Mouse (Mus musculus) olfactory bulb, adult 2 months (tissue): Measurements from ENCODE around the gene Zc3hav1.

Source experiments
- CTCF ChIP-seq: fragments of 200-500 bp; IDR thresholded peaks from 2 replicates; pipeline ENCODE4 v1.5.1; 2012; ENCODE audit warnings: low read depth, mild to moderate bottlenecking, low read length, moderate library complexity; ENCODE audit not compliant: insufficient read depth
- POLR2A ChIP-seq: fragments of 200-500 bp; IDR thresholded peaks from 2 replicates; pipeline ENCODE4 v1.6.1; 2012; ENCODE audit warnings: mild to moderate bottlenecking, low read depth, low read length, moderate library complexity; ENCODE audit not compliant: insufficient read depth

DNA sequence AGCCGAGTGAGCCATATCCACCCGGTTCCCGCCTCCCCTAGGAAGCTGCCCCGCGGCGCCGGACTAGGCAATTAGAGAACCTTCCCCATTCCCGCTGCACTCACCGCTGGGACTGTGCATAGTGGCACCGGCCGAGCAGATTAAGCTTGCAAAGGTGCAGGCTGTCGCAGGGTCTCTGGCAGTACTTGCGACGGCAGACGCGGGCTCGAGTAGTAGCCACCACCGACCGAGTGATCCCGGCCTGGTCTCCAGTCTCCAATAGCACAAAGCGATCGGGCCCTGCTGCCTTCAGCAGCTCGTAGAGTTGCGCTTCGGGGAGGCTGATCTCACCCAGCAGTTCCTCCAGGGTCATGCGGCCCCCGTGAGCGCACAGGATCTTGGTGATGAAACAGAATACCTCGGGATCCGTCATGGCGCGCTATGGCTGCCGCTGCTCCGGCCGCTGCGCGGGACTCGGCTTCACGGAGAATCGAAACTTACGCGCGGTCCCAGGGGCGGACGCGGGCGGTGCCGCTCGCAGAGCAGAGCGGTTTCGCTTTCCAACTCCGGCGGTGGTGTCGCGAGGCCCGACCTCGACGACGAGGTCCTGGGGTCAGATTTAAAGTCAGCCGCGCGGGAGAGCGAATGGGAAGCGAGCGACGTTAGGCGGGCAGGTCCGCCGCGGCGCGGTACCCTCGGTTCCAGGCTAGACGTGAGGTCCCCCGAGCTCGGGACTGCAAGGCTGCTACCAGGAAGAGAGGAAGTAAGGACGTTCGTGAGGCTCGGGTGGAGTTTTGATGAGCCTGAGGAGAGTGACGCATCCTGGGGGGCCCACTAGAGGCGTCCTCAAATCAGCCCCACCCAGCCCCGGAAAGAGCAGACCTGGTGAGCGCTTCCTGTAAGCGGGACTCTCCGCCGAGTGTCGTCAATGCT is at the start of gene Zc3hav1:
- TF ChIP-seq POLR2A, result no peak
- no peak for TF ChIP-seq CTCF
